Mouse (Mus musculus): ENCODE measurements around the gene Ddit4. TPM values are rescaled to one million over a fixed set of nuclear protein-coding genes. Genes with fewer than 3 reads are reported as not detected.

Ddit4 gene
- total RNA-seq, 2 experiments from 2014 or later, result 41.8 to 77.1 TPM

DNA sequence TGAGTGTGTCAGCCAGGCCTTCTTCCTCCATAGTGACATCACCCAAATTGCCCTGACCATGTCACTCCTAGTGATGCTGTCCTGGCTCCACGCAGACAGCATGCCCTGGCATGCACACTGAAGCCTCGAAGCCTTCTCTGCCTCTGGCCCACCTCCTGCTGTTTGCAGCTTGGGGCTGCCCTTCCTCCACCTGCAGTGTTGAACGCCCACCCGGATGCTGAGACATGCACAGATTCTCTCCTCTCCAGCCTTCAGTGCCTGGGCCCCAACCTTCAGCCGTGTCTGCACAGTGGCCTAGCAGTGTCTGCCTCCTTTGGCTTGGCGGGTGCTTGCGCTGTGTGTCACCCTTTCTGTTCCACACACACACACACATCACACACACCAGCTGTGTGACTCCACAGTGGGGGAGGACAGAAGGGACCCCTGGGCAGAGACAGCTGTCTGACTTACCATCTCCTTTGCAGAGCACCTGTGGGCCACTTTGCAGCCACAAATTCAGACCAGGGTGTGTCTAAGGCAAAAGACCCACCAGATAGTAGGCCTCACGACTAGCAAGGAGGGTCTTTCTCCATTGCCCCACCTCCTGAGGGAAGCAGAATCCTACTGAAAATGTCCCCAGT lies 49.5 kb downstream of the Ddit4 start:
- no peak for DNase-seq (ENCODE audit: low spot score)
- intact Hi-C loops (cut with DNase I), result loop anchor here (2.0 kb wide), 1 partner anchor 19 kb away; no protein-coding TSS in a partner anchor

DNA sequence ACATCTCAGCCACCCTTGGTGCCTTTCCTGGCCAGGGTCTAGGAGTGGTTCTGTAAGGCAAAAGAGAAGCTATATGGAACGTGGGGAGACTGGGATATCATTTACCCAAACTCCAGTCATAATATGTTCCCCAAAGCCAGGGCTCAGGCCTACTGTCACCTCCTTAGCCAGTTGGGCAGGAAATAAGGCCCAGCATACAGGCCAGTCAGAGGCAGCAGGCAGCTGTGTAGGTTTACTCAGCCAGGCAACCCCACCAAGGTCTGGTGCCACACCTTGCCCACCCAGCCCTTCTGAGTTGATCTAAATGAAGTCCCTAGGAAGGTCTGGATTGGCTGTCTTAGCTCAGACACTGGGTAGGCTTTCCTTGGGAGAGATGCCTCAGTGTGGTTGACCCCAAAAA lies 50.2 kb downstream of the Ddit4 start:
- intact Hi-C loops (cut with DNase I), result no loop called here
- no peak for DNase-seq (ENCODE audit: low spot score)

DNA sequence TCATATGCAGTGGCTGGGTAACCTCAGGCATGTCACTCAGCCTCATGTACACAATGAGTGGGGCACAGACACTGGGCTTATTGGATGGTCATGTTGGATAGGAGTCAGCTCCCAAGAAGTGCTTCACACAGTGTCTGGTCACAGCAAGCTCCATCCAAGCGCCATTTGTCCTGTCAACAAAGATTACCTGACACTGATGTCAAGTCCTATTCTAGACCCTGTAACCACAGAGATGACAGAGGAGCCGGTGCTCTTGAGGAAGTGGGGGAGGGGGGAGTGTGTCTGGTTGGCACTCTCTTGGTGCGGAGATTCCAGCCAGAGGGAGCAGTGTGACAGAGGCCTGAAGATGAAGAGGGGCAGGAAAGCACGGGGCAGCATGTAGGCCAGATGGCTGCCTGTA lies 50.7 kb downstream of the Ddit4 start:
- no peak for DNase-seq (ENCODE audit: low spot score)
- intact Hi-C loops (cut with DNase I), result no loop called here

DNA sequence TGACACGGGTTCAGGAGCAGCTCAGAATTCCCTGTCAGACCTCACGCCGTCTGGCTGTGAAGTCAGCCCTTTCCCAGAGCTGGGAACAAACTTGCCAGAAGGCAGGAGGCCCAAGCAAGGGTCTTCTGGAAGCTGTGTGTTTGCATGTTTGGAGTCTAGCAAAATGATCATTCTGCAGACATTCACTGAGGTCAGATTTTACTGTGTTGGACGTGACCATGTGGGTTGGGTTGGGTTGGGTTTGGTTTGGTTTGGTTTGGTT lies 51.5 kb downstream of the Ddit4 start:
- intact Hi-C loops (cut with DNase I), result no loop called here
- no peak for DNase-seq (ENCODE audit: low spot score)

Other genes with a start within 250 kb of the Ddit4 start
- 10 to 100 TPM; 18.8 to 24.9 TPM for gene Micu1, start 249.4 kb downstream of the Ddit4 start, total RNA-seq (2021)
- 10 to 100 TPM; 34.5 to 35.9 TPM for gene Dnajb12, start 72.3 kb downstream of the Ddit4 start, total RNA-seq (2021)
- 10 to 100 TPM; 20.5 to 23.1 TPM for gene Ascc1, start 51.0 kb upstream of the Ddit4 start, total RNA-seq (2021)
- gene Anapc16, start 51.3 kb upstream of the Ddit4 start, total RNA-seq (2021), result 10 to 100 TPM; 62.1 to 67.4 TPM
- gene Spock2, start 154.4 kb upstream of the Ddit4 start, total RNA-seq (2021), result 10 to 100 TPM; 14.8 to 16.1 TPM

Data from heart, postnatal 25 days (tissue).